Mouse (Mus musculus): ENCODE data around the gene 4930435E12Rik.

GRCm38 (mm10) chr16:38766671-38767070, 61.9 kb downstream of the 4930435E12Rik start:
- TF ChIP-seq POLR2A (IDR thresholded peaks at IDR 0.05; ENCODE audit: insufficient read depth, low read length) (no peak), CTCF (IDR thresholded peaks at IDR 0.05; ENCODE audit: low read depth, low read length) (no peak), EP300 (IDR thresholded peaks at IDR 0.05; ENCODE audit: insufficient read depth, low read depth, low read length) (no peak)
